Mouse (Mus musculus): Measurements from ENCODE around the gene Cnpy1.

DNA sequence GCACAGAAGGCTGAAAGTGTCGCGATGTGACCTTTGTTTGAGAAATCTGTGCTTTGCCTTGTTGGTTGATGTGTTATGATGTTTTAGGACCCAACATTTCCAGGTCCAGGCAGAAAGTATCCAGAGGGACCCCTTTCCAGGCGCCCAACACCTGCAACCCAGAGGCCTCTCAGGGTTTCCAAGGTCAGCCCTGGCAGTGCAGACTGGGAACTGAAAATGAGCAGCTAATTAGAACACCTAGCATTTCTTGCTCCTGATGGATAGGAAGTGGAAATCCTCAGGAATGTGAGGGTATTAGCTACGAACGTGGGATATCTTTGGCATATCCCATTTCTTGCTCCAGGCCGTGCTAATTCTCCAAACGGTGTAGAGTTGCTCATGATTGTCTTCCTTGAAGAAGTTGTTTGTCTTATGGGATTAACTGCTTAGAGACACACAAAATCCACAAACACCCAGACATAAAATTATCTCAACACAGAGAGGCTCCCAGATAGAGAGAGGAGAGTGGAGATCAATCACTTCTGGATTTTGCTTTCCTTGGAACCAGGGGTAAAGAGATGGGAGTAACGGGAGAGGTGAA is 85.6 kb downstream of the Cnpy1 start:
- TF ChIP-seq CTCF (IDR thresholded peaks at IDR 0.05; ENCODE audit: low read depth) (no peak), EP300 (IDR thresholded peaks at IDR 0.05; ENCODE audit: low read depth) (no peak)

Measured in liver, embryonic 14.5 days (tissue).